Mouse (Mus musculus): ENCODE results near the gene Glp2r. TPM values are rescaled to one million over a fixed set of nuclear protein-coding genes. Genes with fewer than 3 reads are reported as not detected.

Glp2r gene
- polyA plus RNA-seq, 1 experiment: not detected

- no peak overlapping the region for H3K4me3 ChIP-seq (ENCODE audit: low read depth, low read length)
- no peak overlapping the region for H3K27ac ChIP-seq (ENCODE audit: insufficient read depth, low read length)
- H3K9ac ChIP-seq (ENCODE audit: low read depth, poor library complexity, severe bottlenecking): no peak overlapping the region
- H3K27me3 ChIP-seq (ENCODE audit: control insufficient read depth, insufficient read depth, low read length, poor library complexity, severe bottlenecking): no peaks in the 10 kb centered on the region
- H3K36me3 ChIP-seq (ENCODE audit: control insufficient read depth, insufficient read depth, low read length, poor library complexity, severe bottlenecking): no peaks in the 10 kb centered on the region
- TF ChIP-seq EP300 (IDR thresholded peaks at IDR 0.05; ENCODE audit: insufficient read depth, low read depth, low read length) (no peak), CTCF (IDR thresholded peaks at IDR 0.05; ENCODE audit: low read depth, low read length) (no peak), POLR2A (IDR thresholded peaks at IDR 0.05; ENCODE audit: insufficient read depth, low read length) (no peak)
- H3K4me1 ChIP-seq (ENCODE audit: control insufficient read depth, insufficient read depth, low read length): no peaks in the 10 kb centered on the region
- no peaks in the 10 kb centered on the region for H3K9me3 ChIP-seq (replicated peaks; ENCODE audit: control insufficient read depth, insufficient read depth, low read length, poor library complexity, severe bottlenecking)
Measured at GRCm38 (mm10) chr11:67622340-67622739, 148.6 kb downstream of the Glp2r start.

GRCm38 (mm10) chr11:67616557-67617239 lies 154.3 kb downstream of the Glp2r start:
- no peaks in the 10 kb centered on the region for H3K4me1 ChIP-seq (ENCODE audit: control insufficient read depth, insufficient read depth, low read length)
- H3K27ac ChIP-seq (ENCODE audit: insufficient read depth, low read length): no peak overlapping the region

GRCm38 (mm10) chr11:67612158-67612839 lies 158.7 kb downstream of the Glp2r start:
- Histone ChIP-seq H3K4me3 (ENCODE audit: low read depth, low read length) (no peak overlapping the region), H3K4me1 (ENCODE audit: control insufficient read depth, insufficient read depth, low read length) (no peaks in the 10 kb centered on the region), H3K27me3 (ENCODE audit: control insufficient read depth, insufficient read depth, low read length, poor library complexity, severe bottlenecking) (no peaks in the 10 kb centered on the region), H3K27ac (ENCODE audit: insufficient read depth, low read length) (no peak overlapping the region), H3K36me3 (ENCODE audit: control insufficient read depth, insufficient read depth, low read length, poor library complexity, severe bottlenecking) (no peaks in the 10 kb centered on the region), H3K9ac (ENCODE audit: low read depth, poor library complexity, severe bottlenecking) (no peak overlapping the region), H3K9me3 (replicated peaks; ENCODE audit: control insufficient read depth, insufficient read depth, low read length, poor library complexity, severe bottlenecking) (no peaks in the 10 kb centered on the region)
- TF ChIP-seq POLR2A (IDR thresholded peaks at IDR 0.05; ENCODE audit: insufficient read depth, low read length): no peak
- no peak for TF ChIP-seq CTCF (IDR thresholded peaks at IDR 0.05; ENCODE audit: low read depth, low read length)
- no peak for TF ChIP-seq EP300 (IDR thresholded peaks at IDR 0.05; ENCODE audit: insufficient read depth, low read depth, low read length)

More at GRCm38 (mm10) chr11:67616557-67617239, 154.3 kb downstream of the Glp2r start:
- H3K9me3 ChIP-seq (replicated peaks; ENCODE audit: control insufficient read depth, insufficient read depth, low read length, poor library complexity, severe bottlenecking): no peaks in the 10 kb centered on the region
- TF ChIP-seq POLR2A (IDR thresholded peaks at IDR 0.05; ENCODE audit: insufficient read depth, low read length) (no peak), CTCF (IDR thresholded peaks at IDR 0.05; ENCODE audit: low read depth, low read length) (no peak), EP300 (IDR thresholded peaks at IDR 0.05; ENCODE audit: insufficient read depth, low read depth, low read length) (no peak)
- H3K9ac ChIP-seq (ENCODE audit: low read depth, poor library complexity, severe bottlenecking): no peak overlapping the region
- no peaks in the 10 kb centered on the region for H3K27me3 ChIP-seq (ENCODE audit: control insufficient read depth, insufficient read depth, low read length, poor library complexity, severe bottlenecking)
- H3K4me3 ChIP-seq (ENCODE audit: low read depth, low read length): no peak overlapping the region
- no peaks in the 10 kb centered on the region for H3K36me3 ChIP-seq (ENCODE audit: control insufficient read depth, insufficient read depth, low read length, poor library complexity, severe bottlenecking)

Other genes with a start within 250 kb of the Glp2r start
- gene Rcvrn, start 75.8 kb downstream of the Glp2r start, polyA plus RNA-seq (2011; ENCODE audit: insufficient read depth, insufficient read length, low read depth, missing spikeins): not detected in 2 replicates
- gene Gsg1l2, start 3.5 kb upstream of the Glp2r start, polyA plus RNA-seq (2011; ENCODE audit: insufficient read depth, insufficient read length, low read depth, missing spikeins): not detected in 2 replicates
- not detected in 2 replicates for gene Dhrs7c, start 27.0 kb upstream of the Glp2r start, polyA plus RNA-seq (2011; ENCODE audit: insufficient read depth, insufficient read length, low read depth, missing spikeins)
- 6.7 and 10.8 TPM in 2 replicates for gene Usp43, start 151.0 kb upstream of the Glp2r start, polyA plus RNA-seq (2011; ENCODE audit: insufficient read depth, insufficient read length, low read depth, missing spikeins)
- 0.66 TPM in 1 of 2 replicates, not detected in the other for gene Cfap52, start 194.5 kb upstream of the Glp2r start, polyA plus RNA-seq (2011; ENCODE audit: insufficient read depth, insufficient read length, low read depth, missing spikeins)
- gene Stx8, start 195.0 kb upstream of the Glp2r start, polyA plus RNA-seq (2011; ENCODE audit: insufficient read depth, insufficient read length, low read depth, missing spikeins): 35.8 and 37.7 TPM in 2 replicates